In genomic region chr1:178318389-178319184, GRCm38 (mm10) we compare ENCODE assay signal across 7 mouse cellular contexts. TPM values are rescaled to one million over a fixed set of nuclear protein-coding genes. Genes with fewer than 3 reads are reported as not detected.
A peak's percentile ranks its signal among the peaks of the same experiment; 100 is the strongest.
DNase-seq lines count a peak whose midpoint lies in the region; ATAC-seq lines count a peak whose summit lies in the region.

Gene Cox20 (plus strand): TSS chr1:178319130.

- peaks cover 7% of the 10 kb centered on the region; the same call in 1 of the 2 replicates for H3K36me3 ChIP-seq in intestine, embryonic 15.5 days
- H3K36me3 ChIP-seq in midbrain, embryonic 10.5 days = peaks cover 35% of the 10 kb centered on the region

- H3K4me3 ChIP-seq in intestine, embryonic 15.5 days (replicated peaks) = peak within 1 kb of the TSS; percentile 54
- H3K4me3 ChIP-seq in midbrain, embryonic 10.5 days = peak within 1 kb of the TSS; percentile 69

- intact Hi-C loops in left cerebral cortex, postnatal 25 days (cut with DNase I) = loop anchor here (1.0 to 5.0 kb wide), 4 partner anchors 19 to 336 kb away; partner anchors contain the start of genes Catspere2, Efcab2 and Hnrnpu

- peak within 1 kb of the TSS; percentile 88 for H3K9ac ChIP-seq in intestine, embryonic 15.5 days

- H3K4me2 ChIP-seq in intestine, embryonic 15.5 days (replicated peaks) = peak within 1 kb of the TSS; percentile 65

- H3K27me3 ChIP-seq in intestine, embryonic 15.5 days (replicated peaks) = no peaks in the 10 kb centered on the region
- H3K27me3 ChIP-seq in midbrain, embryonic 10.5 days (ENCODE audit: low read depth, poor library complexity, severe bottlenecking) = no peaks in the 10 kb centered on the region

- no peaks in the 10 kb centered on the region for H3K9me3 ChIP-seq in intestine, embryonic 15.5 days
- H3K9me3 ChIP-seq in midbrain, embryonic 10.5 days (replicated peaks) = no peaks in the 10 kb centered on the region

- DNase-seq in adrenal gland, adult (ENCODE audit: inconsistent age in 2 of 2, low spot score in 1 of 2) = peak; percentile 98 to 99
- peak; percentile 97 for DNase-seq in embryo, embryonic 10.5 days (ENCODE audit: low spot score)
- DNase-seq in gastrocnemius, postnatal 25 days = peak; percentile 96
- DNase-seq in left cerebral cortex, postnatal 25 days (ENCODE audit: low spot score in 2 of 2) = peak; percentile 95 to 96
- DNase-seq in midbrain, embryonic 10.5 days (ENCODE audit: low spot score) = peak; percentile 97
- DNase-seq in right cerebral cortex, postnatal 4 days = peak; percentile 95

- ATAC-seq in intestine, embryonic 15.5 days = peak; percentile 95

- peaks cover 12% of the 10 kb centered on the region for H3K4me1 ChIP-seq in intestine, embryonic 15.5 days (replicated peaks)
- peaks cover 34% of the 10 kb centered on the region for H3K4me1 ChIP-seq in midbrain, embryonic 10.5 days

- H3K27ac ChIP-seq in intestine, embryonic 15.5 days = peak within 1 kb of the TSS; percentile 98
- peak within 1 kb of the TSS; percentile 100 for H3K27ac ChIP-seq in midbrain, embryonic 10.5 days (replicated peaks)

- whole genome bisulfite sequencing in intestine, embryonic 15.5 days = under 1% methylated on average over 82 of the region's 83 CpGs
- under 1% methylated on average over 83 of the region's 83 CpGs for WGBS in midbrain, embryonic 10.5 days

RNA-seq across cellular contexts. Expression of gene Cox20, which starts in this region (rescaled TPM):
- total RNA-seq in gastrocnemius, postnatal 25 days (2021) = 10 to 100 TPM; 30.1 to 32.9 TPM
- 134 and 159 TPM in 2 replicates for polyA plus RNA-seq in intestine, embryonic 15.5 days (2015; fragmentation: Nextera tagmentation; extraction: Ambion mirVana)
- 10 to 100 TPM; 29.8 to 33.8 TPM for total RNA-seq in left cerebral cortex, postnatal 25 days (2021)
- 96.1 and 103 TPM in 2 replicates for polyA plus RNA-seq in midbrain, embryonic 10.5 days (2016; fragmentation: Nextera tagmentation; extraction: Ambion mirVana)

Comparison
In these comparisons a context has a peak if more than half of its experiments do, and no peak if none do; other contexts are left out.
1. Peak in every context shown above with its lines: DNase-seq, ATAC-seq, H3K4me3 ChIP-seq and H3K27ac ChIP-seq.